Mouse (Mus musculus) cerebellum, adult 2 months (tissue): ENCODE measurements around the gene Ubald1.

ENCODE experiments used
- CTCF ChIP-seq: fragments of 200-500 bp; IDR thresholded peaks from 2 replicates; pipeline ENCODE4 v1.5.1; 2011; ENCODE audit warnings: low read depth, mild to moderate bottlenecking, control low read depth, low read length, moderate library complexity, borderline replicate concordance; ENCODE audit not compliant: insufficient read depth
- POLR2A ChIP-seq: fragments of 200-500 bp; IDR thresholded peaks from 2 replicates; pipeline ENCODE4 v1.6.1; 2011; ENCODE audit warnings: low read length, control low read depth, borderline replicate concordance; ENCODE audit not compliant: insufficient read depth

DNA sequence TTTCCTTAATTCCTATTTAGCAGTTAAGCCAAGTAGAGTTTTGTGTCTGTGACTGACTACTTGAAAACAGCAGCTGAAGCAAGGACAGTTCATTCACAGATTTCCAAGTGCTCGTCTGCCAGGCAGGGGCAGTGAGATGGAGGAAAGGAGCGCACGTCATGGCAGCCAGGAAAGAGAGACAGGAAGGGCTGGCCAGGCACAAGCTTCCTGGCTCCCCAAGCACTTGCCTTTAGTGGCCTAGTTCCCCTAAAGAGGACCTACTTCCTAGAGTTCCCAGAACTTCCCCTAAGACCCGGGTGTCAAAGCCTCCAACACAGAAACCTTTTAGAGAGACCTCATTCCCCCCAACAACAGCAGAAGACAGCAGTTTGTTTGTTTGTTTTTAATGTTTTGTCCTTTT lies 40.4 kb upstream of the Ubald1 start:
- no peak for TF ChIP-seq CTCF
- no peak for TF ChIP-seq POLR2A
